Mouse (Mus musculus) kidney, adult 2 months (tissue): ENCODE results near the gene Prkar1b. TPM values are rescaled to one million over a fixed set of nuclear protein-coding genes. Genes with fewer than 3 reads are reported as not detected.

Experiments
- DNase-seq: peaks from one replicate; pipeline ENCODE4 v3.0.0; 2021
- H3K27ac ChIP-seq: fragments of 200-500 bp; 2 replicates; pipeline ENCODE4 v1.5.1; 2012; ENCODE audit warnings: low read depth, low read length, control low read depth, inconsistent platforms; ENCODE audit not compliant: insufficient read depth
- H3K27me3 ChIP-seq: fragments of 200-500 bp; replicated peaks from 2 replicates; pipeline ENCODE4 v1.6.1; 2012; ENCODE audit warnings: mild to moderate bottlenecking, moderate library complexity, low read length, inconsistent platforms; ENCODE audit not compliant: control insufficient read depth, insufficient read depth
- H3K36me3 ChIP-seq: fragments of 200-500 bp; 2 replicates; pipeline ENCODE4 v1.6.1; 2012; ENCODE audit warnings: mild to moderate bottlenecking, moderate library complexity, low read length, inconsistent platforms; ENCODE audit not compliant: control insufficient read depth, insufficient read depth
- H3K4me1 ChIP-seq: fragments of 200-500 bp; 2 replicates; pipeline ENCODE4 v1.6.1; 2011; ENCODE audit warnings: low read length; ENCODE audit not compliant: control insufficient read depth, insufficient read depth
- H3K4me3 ChIP-seq: fragments of 200-500 bp; 2 replicates; pipeline ENCODE4 v1.5.1; 2011; ENCODE audit warnings: mild to moderate bottlenecking, low read depth, low read length, control low read depth; ENCODE audit not compliant: insufficient read depth
- CTCF ChIP-seq: fragments of 200-500 bp; conservative IDR thresholded peaks from 2 replicates; pipeline ENCODE4 v1.5.1; 2011; ENCODE audit warnings: low read depth, mild to moderate bottlenecking, control low read depth, low read length, moderate library complexity, mixed read lengths; ENCODE audit not compliant: insufficient read depth, insufficient read length
- POLR2A ChIP-seq: fragments of 200-500 bp; IDR thresholded peaks from one replicate; pipeline ENCODE4 v1.6.1; 2011; ENCODE audit warnings: low read depth, low read length, control low read depth
- WGBS: fragments of 180-500 bp; shearing (Covaris S2); methylation state at CpG from one replicate; pipeline ENCODE4 v1.1.7; 2018; 5-methylcytosine and 5-hydroxymethylcytosine counted together
- polyA plus RNA-seq: library from polyadenylated mRNA; depleted of rRNA; stranded (reverse); fragments of >200 nt; gene quantifications from 2 replicates; pipeline ENCODE4 v1.2.3, GENCODE M21; 2012

Gene Prkar1b
- polyA plus RNA-seq, 1 experiment: 7.1 TPM

GRCm38 (mm10) chr5:139166781-139167361, 17.1 kb upstream of the Prkar1b start:
- TF ChIP-seq CTCF (no peak), POLR2A (no peak)
- Histone ChIP-seq H3K4me3 (no peak overlapping the region), H3K27me3 (no peaks in the 10 kb centered on the region), H3K27ac (no peak overlapping the region), H3K36me3 (0 out of 2 replicates have a peak, but pooled peaks cover 1% of the 10 kb centered on the region), H3K4me1 (no peaks in the 10 kb centered on the region)
- WGBS: 75% methylated on average over 6 of the region's 6 CpGs
- DNase-seq: no peak

- DNase-seq: no peak
- no peaks in the 10 kb centered on the region for H3K27me3 ChIP-seq
- TF ChIP-seq POLR2A: no peak
- 73% methylated on average over 10 of the region's 10 CpGs for WGBS
- H3K4me3 ChIP-seq: no peak overlapping the region
- H3K4me1 ChIP-seq: no peaks in the 10 kb centered on the region
- H3K36me3 ChIP-seq: no peaks in the 10 kb centered on the region
- H3K27ac ChIP-seq: no peak overlapping the region
These were observed 11.8 kb upstream of the Prkar1b start for GRCm38 (mm10) chr5:139161632-139162031.

DNA sequence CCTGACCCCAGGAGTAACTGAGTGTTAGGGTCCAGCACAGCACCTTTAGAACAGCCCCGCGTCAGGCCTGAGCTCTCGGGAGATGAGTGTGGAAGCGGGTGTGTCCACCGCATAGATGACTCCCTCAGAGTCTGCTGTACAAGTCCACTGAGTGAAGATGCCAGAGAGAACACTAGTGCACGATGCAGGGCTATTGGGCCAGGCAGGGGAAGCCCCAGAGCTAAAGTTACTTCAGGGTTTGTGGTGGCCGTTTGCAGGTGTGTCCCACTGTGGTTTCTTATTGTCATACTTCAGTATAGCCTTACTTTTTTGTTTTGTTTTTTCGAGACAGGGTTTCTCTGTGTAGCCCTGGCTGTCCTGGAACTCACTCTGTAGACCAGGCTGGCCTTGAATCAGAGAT, 11.1 kb upstream of the Prkar1b start:
- H3K4me1 ChIP-seq: no peaks in the 10 kb centered on the region
- TF ChIP-seq POLR2A (no peak), CTCF (no peak)
- no peaks in the 10 kb centered on the region for H3K27me3 ChIP-seq
- 82% methylated on average over 8 of the region's 8 CpGs for WGBS
- DNase-seq: no peak
- no peak overlapping the region for H3K4me3 ChIP-seq
- H3K27ac ChIP-seq: no peak overlapping the region
- H3K36me3 ChIP-seq: no peaks in the 10 kb centered on the region

DNA sequence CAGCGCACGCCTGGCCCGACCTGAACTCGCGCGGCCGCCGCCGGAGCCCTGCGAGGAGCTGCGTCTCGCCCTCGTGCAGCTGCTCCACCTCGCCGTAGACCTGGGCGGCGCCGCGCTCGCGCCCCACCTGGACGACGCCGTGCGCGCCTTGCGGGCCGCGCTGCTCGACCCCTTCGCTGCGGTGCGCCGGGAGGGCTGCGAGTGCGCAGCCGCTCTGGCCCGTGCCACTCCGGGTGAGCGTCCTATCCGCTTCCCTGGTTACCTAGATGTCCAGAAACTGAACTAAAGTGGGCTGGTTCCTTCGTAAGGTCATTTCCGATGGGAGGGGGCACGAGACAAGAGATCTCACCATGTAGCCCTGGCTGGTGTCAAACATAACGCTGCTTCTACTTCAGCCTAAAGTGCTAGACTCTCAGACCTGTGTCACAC, 816 bp upstream of the Prkar1b start:
- H3K36me3 ChIP-seq: no peaks in the 10 kb centered on the region
- peaks cover 3% of the 10 kb centered on the region; the same call in 1 of the 2 replicates for H3K4me1 ChIP-seq
- no peak overlapping the region for H3K27ac ChIP-seq
- no peaks in the 10 kb centered on the region for H3K27me3 ChIP-seq
- WGBS: under 1% methylated on average over 45 of the region's 45 CpGs
- H3K4me3 ChIP-seq: peak overlapping the region; percentile 88
- DNase-seq: peak; percentile 33
- TF ChIP-seq POLR2A (no peak), CTCF (no peak)

DNA sequence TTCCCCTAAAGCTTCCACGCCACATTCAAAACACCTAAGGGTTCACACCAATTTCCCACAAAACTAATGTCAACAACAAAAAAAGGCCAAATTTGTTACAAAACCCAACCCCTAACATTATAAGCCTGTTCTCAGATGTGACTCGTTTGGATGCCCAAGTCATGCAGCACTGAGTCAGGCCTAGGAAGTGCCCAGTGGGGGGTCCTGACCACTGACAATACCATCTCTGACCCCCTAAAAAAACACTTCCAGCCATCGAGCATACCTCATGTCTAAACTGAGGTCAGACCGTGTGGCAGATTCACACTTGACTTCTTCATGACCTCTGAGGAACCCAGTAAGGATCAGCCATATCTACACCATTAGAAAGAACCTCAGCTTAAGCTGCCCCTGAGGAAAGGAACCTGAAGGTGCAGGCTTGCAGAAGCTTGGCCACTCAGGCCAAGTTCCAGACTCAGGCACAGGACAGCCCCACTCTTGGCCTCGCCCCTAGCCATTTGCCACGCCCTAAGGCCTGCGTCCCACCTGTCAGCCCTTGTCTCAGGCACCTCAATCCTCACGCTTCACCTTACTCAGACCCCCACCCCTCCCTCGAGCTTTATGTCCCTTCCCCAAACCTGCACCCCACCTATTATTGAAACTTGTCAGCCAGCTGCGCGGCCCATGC, 662 bp downstream of the Prkar1b start:
- DNase-seq: no peak
- TF ChIP-seq CTCF: no peak
- no peak for TF ChIP-seq POLR2A
- peak overlapping the region; percentile 17 for H3K27ac ChIP-seq
- no peaks in the 10 kb centered on the region for H3K36me3 ChIP-seq
- 18% methylated on average over 11 of the region's 11 CpGs for whole genome bisulfite sequencing
- no peaks in the 10 kb centered on the region for H3K27me3 ChIP-seq
- H3K4me3 ChIP-seq: peak overlapping the region; percentile 58
- H3K4me1 ChIP-seq: peaks cover 3% of the 10 kb centered on the region; the same call in 1 of the 2 replicates

DNA sequence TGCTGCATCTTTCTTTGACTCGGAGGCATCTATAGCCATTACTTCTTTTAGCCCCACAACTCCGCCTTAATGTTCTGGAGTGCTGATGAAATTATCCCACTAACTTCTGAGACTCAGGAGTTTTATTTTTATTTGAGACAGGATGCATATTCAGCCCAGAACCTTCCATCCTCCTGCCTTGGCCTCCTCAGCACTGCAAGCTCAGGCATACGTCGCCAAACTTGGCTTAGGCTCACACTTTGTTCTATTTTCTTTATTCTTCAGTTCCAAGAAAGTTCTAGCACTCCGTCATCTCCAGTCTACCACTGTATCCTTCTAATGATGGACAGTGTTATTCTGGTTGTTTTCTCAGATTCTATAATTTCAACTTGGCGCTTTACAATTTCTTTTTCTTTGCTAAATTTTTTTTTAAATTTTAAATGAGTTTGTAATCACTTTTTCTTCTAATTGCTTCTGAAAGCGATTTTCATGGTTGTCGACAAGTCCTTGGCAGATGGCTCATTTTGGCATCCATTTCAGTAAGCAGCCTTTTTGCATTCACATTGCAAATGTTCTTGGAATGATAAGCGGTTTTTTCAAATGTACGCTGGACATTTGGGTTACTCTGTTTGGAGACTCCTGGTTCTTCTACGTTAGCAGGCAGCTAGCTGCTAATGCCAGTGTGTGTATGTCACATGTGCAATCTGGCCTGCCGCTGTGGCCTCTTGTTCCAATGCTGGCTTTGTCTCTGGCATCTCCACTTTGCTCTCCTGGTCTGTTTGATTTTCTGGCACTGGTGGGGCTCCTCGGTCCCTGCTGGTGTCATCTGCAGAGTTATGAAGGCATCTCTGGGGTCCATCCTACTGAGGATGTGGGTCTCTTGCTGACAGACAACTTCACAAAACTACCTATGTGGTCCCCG, 2.4 kb downstream of the Prkar1b start:
- H3K27me3 ChIP-seq: no peaks in the 10 kb centered on the region
- H3K36me3 ChIP-seq: no peaks in the 10 kb centered on the region
- peaks cover 3% of the 10 kb centered on the region; the same call in 1 of the 2 replicates for H3K4me1 ChIP-seq
- TF ChIP-seq POLR2A: no peak
- TF ChIP-seq CTCF: no peak
- no peak overlapping the region for H3K4me3 ChIP-seq
- no peak for DNase-seq
- 93% methylated on average over 14 of the region's 14 CpGs for WGBS
- H3K27ac ChIP-seq: peak overlapping the region; percentile 81; the same call in 1 of the 2 replicates
